Mouse (Mus musculus) thymus, postnatal 10 days (tissue): ENCODE results near the gene Ascc1.
A peak's percentile ranks its signal among the peaks of the same experiment; 100 is the strongest.

Experiments
- DNase-seq, 2 experiments: peaks; one replicate each; pipeline ENCODE4 v3.0.0; 2021; ENCODE audit warnings: low spot score in 2 of 2

The Ascc1 gene

DNA sequence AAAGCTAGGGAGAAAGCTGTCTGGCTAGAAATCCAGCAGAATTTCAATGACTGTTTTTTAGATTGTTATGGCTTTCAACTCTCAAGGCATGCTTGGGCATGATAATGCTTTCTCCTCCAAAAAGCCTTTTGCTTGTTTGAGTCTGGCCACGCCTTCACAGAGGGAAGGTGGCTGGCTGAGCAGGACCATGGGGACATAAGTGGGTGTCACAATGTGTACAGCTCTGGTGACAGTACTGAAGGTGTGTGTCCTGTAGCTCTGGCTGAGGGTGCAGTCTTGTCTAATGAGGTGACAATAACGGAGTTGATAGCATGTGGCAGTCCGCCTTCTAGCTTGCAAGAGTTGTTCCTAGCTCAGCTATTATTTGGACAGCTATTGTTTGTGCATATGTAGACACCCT is 77.6 kb downstream of the Ascc1 start:
- no peak for DNase-seq

DNA sequence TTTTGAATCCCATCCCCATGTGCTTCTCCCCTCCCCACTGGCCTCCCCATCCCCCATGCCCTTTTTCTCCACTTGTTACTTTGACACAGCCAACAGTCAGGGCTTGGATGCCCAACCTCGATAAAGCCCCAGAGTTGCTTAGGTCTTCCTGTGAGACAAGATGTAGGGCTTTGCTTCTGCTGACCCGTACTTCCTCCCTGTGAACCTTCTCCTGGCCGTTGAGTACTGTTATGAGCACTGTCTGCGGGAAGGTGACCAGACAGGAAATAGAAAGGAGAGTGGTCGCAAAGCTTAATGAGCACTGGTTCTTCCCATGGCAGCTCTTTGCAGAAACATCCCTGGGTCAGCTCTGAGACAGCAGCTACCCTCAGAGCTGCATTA is 78.0 kb downstream of the Ascc1 start:
- DNase-seq: no peak

DNA sequence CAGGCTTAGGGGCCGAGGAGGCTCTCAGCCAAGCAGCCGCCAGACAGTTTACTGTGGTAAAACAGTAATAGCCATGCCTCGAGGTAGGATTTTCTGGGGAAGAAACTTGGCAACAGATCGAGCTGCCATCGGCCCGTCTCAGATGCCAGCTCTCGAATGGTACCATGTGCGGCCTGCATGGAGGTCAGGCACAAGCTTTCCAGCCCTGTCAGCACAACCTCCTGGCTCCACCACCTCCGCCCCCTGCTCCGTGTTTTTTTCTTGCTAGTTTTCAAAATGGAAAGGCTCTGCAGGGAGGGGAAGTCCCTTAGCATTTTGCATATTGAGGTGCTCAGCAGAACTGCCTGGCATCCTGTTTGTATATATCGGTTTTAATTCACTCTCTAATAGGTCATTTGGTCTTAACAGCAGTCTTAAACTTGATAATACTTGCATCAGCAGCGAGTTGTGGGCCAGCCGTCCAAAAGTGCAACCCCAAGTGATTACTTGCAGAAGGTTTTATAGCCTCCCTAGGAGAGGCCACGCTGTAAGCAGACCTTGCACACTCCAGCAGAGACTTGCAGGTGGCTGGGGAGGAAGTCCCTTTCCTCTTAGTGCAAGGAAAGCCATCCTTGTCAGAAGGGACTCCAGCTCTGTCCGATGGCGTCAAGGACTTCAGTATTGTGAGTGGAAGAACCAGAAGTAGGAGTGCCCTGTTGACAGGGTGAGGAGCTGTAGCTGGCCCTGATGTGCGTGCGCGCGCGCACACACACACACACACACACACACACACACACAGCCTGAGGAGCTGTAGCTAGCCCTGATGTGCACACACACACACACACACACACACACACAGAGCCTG is 78.6 kb downstream of the Ascc1 start:
- DNase-seq: peak in 1 of 2 experiments; percentile 28

DNA sequence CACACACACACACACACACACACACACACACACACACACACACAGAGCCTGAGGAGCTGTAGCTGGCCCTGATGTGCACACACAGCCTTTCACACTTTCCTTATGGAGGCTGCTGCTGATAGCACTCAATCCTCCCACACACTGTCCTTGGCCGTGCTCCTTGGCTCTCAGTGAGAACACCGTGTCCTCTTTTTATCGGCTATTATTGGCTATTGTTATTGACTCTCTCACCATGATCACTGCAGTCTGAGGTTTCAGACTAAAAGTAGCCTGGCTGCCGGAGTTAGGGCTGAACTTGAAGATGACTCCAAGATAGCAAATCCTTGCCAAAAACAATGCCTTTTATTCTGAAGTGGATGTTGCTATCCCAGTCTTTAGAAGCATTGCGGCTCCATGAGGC is 79.3 kb downstream of the Ascc1 start:
- no peak for DNase-seq

DNA sequence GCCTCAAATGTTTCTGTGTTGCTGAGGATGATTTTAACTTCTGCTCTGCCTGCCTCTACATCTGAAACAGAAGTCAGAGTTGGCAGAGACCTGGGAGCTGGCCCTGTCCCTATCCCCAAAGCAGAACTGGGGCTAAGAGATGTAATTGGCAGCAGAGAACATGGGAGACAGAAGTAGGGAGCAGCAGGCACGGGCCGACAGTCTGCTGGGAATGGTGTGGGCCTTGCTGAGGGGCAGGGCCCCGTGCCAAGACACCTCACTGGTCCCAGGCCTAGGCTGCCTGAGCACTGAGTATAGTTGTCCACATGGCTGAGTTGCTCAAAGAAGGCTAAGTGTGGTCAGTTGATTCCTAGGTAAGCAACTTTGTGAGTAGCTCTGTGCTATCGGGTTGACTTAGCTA is 81.5 kb downstream of the Ascc1 start:
- no peak for DNase-seq

DNA sequence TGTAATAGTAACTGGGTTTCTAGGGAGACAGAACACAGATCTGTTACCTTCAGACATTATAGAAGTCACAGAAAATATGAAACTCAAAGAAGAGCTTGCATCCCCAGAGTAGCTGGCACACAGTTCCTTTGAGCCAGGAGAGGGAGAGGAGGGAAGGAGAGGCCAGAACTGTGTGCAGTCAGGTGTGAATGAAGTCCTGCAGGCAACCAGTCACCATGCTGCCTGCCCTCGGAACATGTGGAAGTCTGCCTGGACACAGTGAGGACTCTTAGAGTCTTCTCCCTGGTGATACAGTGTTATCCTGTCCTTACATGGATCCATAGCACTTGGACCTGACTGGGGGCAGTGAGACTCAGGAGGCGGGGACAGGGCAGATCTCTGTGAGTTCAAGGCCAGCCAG is 89.7 kb downstream of the Ascc1 start:
- no peak for DNase-seq

DNA sequence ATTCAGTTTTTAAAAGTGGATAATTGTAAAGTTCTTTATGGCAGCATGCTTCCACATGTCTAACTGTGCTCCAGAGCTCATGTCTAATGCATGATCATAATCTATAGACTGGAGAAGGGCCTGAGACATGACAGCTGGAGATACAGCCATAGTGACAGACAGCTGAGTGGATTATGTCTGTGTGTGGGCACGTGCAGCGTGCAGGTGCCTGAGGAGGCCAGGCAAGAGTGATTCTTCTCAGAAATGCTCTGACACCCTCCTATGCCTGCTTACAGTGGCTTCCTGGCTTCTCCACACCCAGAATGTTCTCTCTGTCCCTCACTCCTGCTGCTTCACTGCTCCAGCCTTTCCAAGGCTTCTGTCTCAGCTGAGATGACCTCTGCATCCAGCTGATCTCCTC is 91.1 kb downstream of the Ascc1 start:
- peak; percentile 36 to 42 for DNase-seq

DNA sequence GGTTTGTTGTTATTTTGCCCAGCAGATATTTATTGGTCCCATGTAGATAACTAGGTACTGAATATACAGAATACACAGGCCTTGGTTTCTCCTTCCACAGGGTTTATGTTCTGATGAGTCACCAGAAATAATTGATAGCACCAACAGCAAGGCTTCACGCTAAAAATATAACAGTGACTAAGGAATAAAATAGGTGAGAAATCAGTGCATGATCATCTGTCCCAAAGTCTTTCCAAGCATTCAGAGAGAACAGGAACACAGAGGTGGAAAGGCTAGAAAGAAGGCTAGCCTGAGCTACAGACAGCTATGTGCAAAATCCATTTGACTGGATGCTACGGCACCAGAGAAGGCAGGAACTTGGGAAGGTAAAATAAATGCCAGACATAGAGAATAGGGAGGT is 93.0 kb downstream of the Ascc1 start:
- no peak for DNase-seq

DNA sequence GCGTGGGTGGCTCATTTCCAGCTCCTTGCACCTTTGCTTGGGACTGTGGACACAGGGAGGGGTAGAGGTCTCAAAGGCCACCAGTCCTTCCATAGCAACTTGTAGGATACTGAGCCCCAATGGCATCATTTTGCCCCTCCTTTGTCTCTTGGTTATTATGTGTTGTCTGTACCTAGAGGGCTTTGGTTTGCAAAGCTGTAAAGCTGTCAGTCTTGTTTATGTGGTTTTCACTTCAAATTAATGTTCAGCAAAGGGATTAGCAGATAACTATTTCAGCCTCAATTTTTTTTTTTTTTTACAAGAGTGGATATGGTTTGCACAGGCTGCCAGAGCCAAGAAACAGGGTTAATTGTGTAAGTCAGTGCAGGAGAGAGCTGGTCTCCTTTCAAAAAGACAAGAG is 93.7 kb downstream of the Ascc1 start:
- DNase-seq: no peak

DNA sequence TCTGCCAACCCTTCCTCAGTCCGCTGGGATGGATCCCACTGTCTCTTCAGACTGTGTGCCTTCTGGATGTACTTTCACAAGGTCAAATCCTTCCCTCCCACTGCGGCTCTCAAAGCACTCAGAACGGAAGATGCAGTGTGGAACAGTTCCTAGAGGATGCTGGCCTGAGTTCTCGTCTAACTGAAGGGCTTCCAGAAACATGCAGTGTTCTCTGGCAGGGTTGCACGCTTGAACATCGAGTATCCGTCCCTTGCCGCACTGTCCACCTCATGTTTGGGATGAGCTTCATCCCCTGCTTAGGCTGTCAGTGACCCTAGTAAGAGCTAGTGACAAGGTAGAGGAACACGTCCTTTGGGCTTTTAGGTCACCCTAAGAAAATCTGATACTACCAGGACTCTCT is 94.5 kb downstream of the Ascc1 start:
- no peak for DNase-seq

DNA sequence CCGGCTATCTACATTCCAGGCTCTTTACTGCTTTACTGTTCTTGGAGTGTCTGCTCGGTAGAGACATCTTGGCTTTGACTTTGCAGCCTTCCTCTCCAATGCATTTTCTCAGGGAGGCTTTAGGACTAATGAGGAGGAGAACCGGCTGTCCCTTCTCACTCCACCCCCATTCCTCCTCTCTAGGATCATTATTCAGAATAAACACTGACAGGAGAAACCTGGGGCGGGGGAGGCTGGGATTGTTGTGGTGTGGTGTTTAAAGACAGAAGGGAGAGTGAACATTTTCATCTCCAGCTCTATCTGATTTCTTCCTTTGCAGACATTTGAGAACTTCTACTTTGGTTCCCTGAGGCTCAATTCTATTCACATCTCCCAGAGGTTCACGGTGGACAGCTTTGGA is 95.2 kb downstream of the Ascc1 start:
- no peak for DNase-seq

DNA sequence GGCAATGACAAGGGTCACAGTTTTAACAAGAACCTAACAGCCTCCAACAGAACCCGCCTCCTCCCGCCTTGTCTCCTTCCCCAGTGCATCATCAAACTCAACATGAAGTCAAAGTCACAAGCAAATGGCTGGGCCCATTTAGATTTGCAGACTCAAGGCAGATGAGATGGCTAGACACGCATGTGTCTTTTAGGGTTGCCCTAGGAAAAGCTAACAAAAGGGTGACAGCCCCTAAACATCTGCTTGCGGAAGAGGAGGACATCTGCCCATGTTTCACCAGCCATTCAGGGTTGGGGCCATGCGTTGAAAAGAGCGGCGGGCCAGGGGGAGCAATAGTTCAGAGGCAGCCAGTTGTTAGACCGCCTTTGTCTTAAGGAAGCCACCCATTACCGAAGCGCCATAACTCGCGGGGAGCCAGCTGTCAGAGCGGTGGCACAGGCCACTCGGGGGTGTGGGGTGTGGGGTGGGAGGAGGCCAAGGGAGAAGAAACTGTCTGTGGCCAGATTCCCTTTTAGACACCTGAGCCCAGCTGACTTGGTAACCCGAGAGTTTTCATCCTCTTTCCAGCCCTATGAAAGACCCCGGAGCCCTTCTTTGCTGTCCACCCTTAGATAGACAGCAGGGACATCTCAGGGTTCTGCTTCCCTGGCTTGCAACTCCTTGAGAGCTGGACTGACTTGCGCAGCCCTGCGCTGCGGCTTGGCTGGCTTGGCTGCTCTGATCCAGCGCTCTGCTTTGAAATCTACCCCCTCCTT is 103.0 kb downstream of the Ascc1 start:
- no peak for DNase-seq

DNA sequence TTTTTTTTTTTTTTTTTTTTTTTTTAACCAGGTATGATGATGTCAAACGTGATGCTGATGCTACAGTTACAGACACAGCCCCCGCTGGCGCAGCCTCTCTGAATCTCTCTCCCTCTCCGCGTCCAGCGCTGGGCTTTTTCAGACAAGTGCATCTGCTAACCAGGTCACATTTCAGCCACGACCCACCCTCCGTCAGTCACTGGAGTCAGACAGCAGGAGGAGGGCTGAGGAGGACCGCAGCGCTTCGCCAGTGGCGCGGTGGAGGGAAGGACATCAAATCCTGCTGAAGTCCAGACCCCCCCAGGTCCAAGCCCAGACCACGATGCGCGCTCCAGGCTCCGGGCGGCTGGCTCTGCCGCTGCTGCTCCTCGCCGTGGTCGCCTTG is 103.5 kb downstream of the Ascc1 start, which contains the start of gene Spock2:
Spock2 (plus strand) TSS at position 74 of the 385 bp plus-strand sequence.
- DNase-seq: no peak

DNA sequence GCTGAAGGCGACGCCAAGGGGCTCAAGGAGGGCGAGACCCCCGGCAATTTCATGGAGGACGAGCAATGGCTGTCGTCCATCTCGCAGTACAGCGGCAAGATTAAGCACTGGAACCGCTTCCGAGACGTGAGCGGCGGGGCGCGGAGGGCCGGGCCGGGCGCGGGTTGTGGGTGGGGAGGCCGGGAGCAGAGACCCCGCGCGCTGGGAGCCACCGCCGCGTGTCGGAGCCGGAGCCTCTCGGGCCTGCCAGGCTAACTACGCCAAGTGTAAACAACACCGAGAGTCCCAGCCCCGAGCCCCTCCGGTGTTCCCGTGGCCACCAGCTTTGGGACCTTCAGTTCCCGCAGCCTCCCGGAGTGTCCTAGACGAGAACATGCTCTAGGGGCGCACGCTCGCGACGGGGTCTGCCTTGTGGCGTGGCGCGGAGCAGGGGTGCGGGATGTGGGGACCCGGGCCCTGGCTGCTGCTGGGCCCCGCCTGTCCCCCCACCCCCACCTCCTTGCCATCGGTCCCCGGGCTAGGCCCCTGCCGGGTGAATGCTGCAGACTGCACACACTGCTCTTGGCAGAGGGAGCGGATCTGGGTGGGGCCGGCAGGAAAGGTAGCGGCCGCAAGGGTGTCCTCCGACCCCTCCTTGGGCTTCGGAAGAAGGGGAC is 104.1 kb downstream of the Ascc1 start:
- DNase-seq: peak in 1 of 2 experiments; percentile 36

DNA sequence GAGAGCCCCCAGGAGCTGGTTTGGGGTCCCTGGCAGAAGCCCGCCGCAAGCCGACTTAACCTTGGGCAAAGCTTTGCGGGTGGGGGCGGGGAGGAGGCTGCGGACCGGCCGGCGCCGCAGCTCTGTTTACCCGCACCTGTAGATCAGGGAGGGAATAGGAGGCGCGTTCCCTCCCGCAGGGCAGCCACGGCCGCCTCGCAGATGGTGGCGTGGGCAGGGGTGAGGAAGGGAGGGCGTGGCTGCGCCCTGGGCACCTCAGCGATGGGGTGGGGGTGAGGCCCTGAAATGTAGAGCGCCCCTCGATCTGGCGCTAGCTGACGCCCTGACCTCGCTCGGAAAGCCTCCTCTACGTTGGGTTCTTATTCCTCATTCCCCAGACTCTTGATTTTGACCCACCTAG is 104.8 kb downstream of the Ascc1 start:
- no peak for DNase-seq

DNA sequence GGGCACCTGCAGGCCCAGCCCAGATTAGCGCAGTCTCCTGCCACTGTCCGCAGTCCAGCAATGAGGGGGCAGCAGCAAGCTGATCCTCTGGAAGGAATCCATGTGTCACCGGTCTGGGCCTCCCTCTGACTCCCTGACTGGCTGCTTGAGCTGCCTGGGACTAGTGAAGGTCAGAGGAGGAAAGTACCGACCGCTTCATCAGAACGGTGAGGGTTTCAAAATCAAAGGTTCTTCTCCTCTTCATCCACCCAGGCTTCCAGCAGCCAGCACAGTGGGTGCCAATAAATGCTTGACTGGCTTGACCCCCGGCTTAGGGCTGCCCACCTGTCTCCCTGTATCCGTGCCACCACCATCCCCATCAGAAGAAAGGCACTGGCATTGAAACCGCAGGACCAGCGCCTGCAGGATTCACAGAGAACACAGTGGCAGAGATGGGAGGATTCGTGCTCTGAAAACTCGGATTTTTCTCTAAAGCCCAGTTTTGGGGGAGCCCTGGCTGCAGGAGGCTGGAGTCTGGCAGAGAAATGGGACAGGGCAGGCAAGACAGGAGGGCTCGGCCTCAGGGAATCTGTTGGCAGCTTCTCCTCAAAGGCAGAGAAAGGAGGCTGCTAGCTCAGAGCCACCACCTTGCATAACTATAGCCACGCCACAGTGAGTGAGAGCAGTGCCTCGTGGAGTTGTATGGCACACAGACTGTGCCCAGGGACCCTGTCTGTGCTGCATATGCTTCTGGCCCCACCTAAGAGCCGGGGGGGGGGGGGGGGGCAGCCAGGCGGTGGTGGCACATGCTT is 105.9 kb downstream of the Ascc1 start:
- no peak for DNase-seq

DNA sequence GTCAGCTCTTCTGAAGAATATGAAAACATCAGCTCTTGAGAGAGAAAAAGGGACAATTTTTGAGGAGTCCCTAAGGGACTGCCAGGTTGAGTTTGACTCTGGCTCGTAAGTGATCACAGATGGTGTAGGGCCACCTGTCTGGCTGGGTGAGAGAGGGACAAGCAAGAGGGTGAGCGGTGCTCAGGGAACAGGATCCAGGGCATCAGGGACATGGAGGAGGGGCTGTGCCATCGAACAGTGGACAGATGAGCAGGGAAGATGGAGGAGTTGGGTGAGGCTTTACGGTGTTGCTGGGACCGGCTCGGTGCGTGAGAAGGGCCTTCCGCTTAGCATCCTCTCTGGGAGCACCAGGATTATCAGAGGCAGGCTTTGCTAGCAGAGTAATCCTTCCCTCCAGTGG is 106.7 kb downstream of the Ascc1 start:
- no peak for DNase-seq

DNA sequence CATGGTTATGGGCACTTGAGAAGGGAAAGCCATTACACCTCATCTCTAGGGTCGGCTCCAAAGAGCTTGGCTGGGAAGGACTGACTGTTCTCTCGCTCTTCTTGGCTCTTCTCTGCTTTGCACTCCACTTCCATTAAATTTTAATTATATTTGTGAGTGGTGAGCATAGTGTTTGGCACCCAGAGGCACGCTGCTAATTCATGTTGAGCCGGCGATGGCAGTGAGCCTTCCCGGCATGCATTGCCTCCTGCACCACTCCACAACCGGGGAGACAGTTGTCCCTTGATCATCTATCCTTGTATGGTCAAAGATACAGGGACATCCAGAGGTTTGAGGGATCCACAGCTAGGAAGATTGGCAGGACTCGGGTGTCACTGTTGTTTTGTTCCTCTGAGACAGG is 107.4 kb downstream of the Ascc1 start:
- DNase-seq: no peak

DNA sequence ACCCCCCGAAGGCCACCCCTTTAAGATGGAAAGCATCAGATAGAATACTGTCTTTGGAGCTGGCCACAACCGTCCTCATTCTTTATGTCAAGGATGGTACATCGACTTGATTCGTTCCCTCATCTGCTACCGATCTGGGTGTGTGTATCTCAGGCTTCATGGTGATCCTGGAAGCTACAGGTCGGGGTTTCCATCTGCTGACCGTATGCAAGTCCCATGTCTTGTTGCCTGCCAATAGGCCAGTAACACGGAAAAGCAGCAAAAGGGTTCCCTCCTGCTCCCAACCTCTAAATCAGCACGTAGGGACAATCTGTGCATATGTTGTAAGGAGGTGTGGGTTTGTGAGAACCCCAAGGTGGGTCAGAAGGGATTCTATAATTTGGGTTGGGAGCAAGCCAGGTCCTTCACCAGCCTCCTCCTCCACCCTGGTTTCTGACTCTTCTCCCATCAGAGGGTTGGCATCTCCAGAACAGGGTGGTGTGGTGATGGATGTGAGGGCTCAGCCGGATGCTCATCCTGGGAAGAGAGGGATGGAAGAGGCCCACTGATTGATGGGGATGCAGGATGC is 108.4 kb downstream of the Ascc1 start:
- no peak for DNase-seq

DNA sequence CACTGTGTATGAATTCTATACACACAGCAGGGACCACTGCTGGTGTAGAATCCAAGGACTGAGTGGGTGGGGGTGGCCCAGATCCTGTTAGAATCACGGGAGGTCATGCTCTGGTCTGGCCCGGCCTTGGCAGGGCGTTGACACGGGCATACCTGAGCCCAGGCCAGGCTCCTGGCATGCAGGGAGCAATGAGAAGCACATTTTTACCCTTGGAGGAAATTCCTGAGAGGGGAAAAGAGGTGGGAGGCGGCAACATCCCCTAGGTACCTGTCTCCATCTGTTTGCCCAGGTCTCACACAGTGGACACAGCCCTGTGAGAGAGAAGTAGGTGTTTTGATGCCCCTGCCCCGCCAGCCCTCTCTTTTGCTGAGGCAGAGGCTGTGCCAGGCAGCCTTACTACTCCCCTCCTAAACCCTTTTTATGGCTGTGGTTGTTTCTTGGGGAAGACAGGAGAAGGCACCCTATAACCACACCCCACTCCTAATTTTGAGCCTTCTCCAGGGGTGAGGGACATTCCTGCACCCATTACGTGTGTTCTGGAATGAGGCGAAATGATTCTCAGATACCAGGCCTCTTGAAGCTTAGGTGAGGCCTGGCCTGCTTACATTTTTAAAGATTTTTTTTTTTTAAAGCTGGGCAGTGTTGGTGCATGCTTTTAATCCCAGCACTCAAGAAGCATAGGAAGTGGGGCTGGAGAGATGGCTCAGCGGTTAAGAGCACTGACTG is 111.5 kb downstream of the Ascc1 start:
- DNase-seq: no peak
